Mouse (Mus musculus) kidney, embryonic 16.5 days (tissue): Measurements from ENCODE around the gene Npb. TPM values are rescaled to one million over a fixed set of nuclear protein-coding genes. Genes with fewer than 3 reads are reported as not detected.
A peak's percentile ranks its signal among the peaks of the same experiment; 100 is the strongest.
"Not testable (repeated sequence)": the region's sequence is repeated elsewhere in the genome, so short reads cannot be mapped to it uniquely, and the experiment has no call there.

Experiments used
- ATAC-seq: fragments of 200-750 bp; cut with Nextera tagmentation; 2 replicates; pipeline ENCODE4 v1.8.0; 2017; ENCODE audit warnings: moderate TSS enrichment; ENCODE audit not compliant: low FRiP score, low TSS enrichment
- H3K27ac ChIP-seq: fragments of 300-500 bp; sonication (generic); 2 replicates; pipeline ENCODE4 v1.5.1; 2014; ENCODE audit warnings: low read length
- H3K27me3 ChIP-seq: fragments of 300-500 bp; sonication (generic); 2 replicates; pipeline ENCODE4 v1.6.1; 2014; ENCODE audit warnings: low read length, control low read depth, mixed read lengths; ENCODE audit not compliant: insufficient read depth
- H3K36me3 ChIP-seq: fragments of 300-500 bp; sonication (generic); 2 replicates; pipeline ENCODE4 v1.6.1; 2014; ENCODE audit warnings: low read length, control low read depth, mixed read lengths; ENCODE audit not compliant: insufficient read depth
- H3K4me1 ChIP-seq: fragments of 300-500 bp; sonication (generic); 2 replicates; pipeline ENCODE4 v1.6.1; 2014; ENCODE audit warnings: low read length, control low read depth, mixed read lengths; ENCODE audit not compliant: insufficient read depth
- H3K4me2 ChIP-seq: fragments of 300-500 bp; sonication (generic); replicated peaks from 2 replicates; pipeline ENCODE4 v1.6.1; 2014; ENCODE audit warnings: low read depth, low read length
- H3K4me3 ChIP-seq: fragments of 300-500 bp; sonication (generic); 2 replicates; pipeline ENCODE4 v1.5.1; 2014; ENCODE audit warnings: mild to moderate bottlenecking, low read length
- H3K9ac ChIP-seq: fragments of 300-500 bp; sonication (generic); replicated peaks from 2 replicates; pipeline ENCODE4 v1.6.1; 2014; ENCODE audit warnings: low read length
- H3K9me3 ChIP-seq: fragments of 300-500 bp; sonication (generic); 2 replicates; pipeline ENCODE4 v1.6.1; 2016; ENCODE audit warnings: low read length, control low read depth
- WGBS: fragments of 180-500 bp; shearing (Covaris S2); extraction: QIAGEN DNeasy Blood & Tissue Kit; methylation state at CpG from one replicate; pipeline ENCODE4 v1.1.7; 2014; 5-methylcytosine and 5-hydroxymethylcytosine counted together
- polyA plus RNA-seq: library from polyadenylated mRNA; unstranded; fragments of >200 nt; fragmentation: Nextera tagmentation; extraction: Ambion mirVana; gene quantifications from 2 replicates; pipeline ENCODE4 v1.2.1, GENCODE M21; 2015

The Npb gene
- polyA plus RNA-seq, 1 experiment from 2014 or later, result 27.7 TPM

GRCm38 (mm10) chr11:120578694-120579243 lies 29.5 kb upstream of the Npb start:
- H3K4me3 ChIP-seq, result no peak overlapping the region
- H3K4me1 ChIP-seq, result peaks cover 50% of the 10 kb centered on the region
- H3K36me3 ChIP-seq, result peaks cover 31% of the 10 kb centered on the region
- peak overlapping the region; percentile 23; the same call in 1 of the 2 replicates for H3K9ac ChIP-seq
- no peak overlapping the region for H3K4me2 ChIP-seq
- WGBS, result 66% methylated on average over 11 of the region's 11 CpGs
- H3K27me3 ChIP-seq, result no peaks in the 10 kb centered on the region
- peak overlapping the region; percentile 65 for H3K27ac ChIP-seq
- 0 out of 2 replicates have a peak, but pooled peaks cover under 1% of the 10 kb centered on the region for H3K9me3 ChIP-seq
- no peak for ATAC-seq

- peaks cover 36% of the 10 kb centered on the region for H3K36me3 ChIP-seq
- no peaks in the 10 kb centered on the region for H3K27me3 ChIP-seq
- peak overlapping the region; percentile 88 for H3K4me3 ChIP-seq
- 0 out of 2 replicates have a peak, but pooled peaks cover 4% of the 10 kb centered on the region for H3K9me3 ChIP-seq
- 48% methylated on average over 15 of the region's 15 CpGs for WGBS
- peak overlapping the region; percentile 90 for H3K27ac ChIP-seq
- peaks cover 45% of the 10 kb centered on the region for H3K4me1 ChIP-seq
- ATAC-seq, result no peak
- H3K9ac ChIP-seq, result peak overlapping the region; percentile 97
- peak overlapping the region; percentile 61 for H3K4me2 ChIP-seq
Measured at GRCm38 (mm10) chr11:120579316-120580107, 28.8 kb upstream of the Npb start.

- peak overlapping the region; percentile 90 for H3K27ac ChIP-seq
- ATAC-seq, result no peak
- H3K4me2 ChIP-seq, result peak overlapping the region; percentile 61
- peaks cover 41% of the 10 kb centered on the region for H3K4me1 ChIP-seq
- peaks cover 40% of the 10 kb centered on the region for H3K36me3 ChIP-seq
- 0 out of 2 replicates have a peak, but pooled peaks cover 4% of the 10 kb centered on the region for H3K9me3 ChIP-seq
- H3K27me3 ChIP-seq, result no peaks in the 10 kb centered on the region
- peak overlapping the region; percentile 88 for H3K4me3 ChIP-seq
- 58% methylated on average over 7 of the region's 7 CpGs for WGBS
- peak overlapping the region; percentile 97 for H3K9ac ChIP-seq
Measured at GRCm38 (mm10) chr11:120580190-120580589, 28.1 kb upstream of the Npb start.

GRCm38 (mm10) chr11:120580871-120581331 lies 27.4 kb upstream of the Npb start:
- H3K27me3 ChIP-seq, result no peaks in the 10 kb centered on the region
- H3K4me1 ChIP-seq, result peaks cover 41% of the 10 kb centered on the region
- H3K4me3 ChIP-seq, result peak overlapping the region; percentile 88
- peak overlapping the region; percentile 61 for H3K4me2 ChIP-seq
- H3K36me3 ChIP-seq, result peaks cover 45% of the 10 kb centered on the region
- peak; percentile 44; the same call in 1 of the 2 replicates for ATAC-seq
- WGBS, result under 1% methylated on average over 39 of the region's 44 CpGs
- 0 out of 2 replicates have a peak, but pooled peaks cover 4% of the 10 kb centered on the region for H3K9me3 ChIP-seq
- H3K27ac ChIP-seq, result peak overlapping the region; percentile 90
- peak overlapping the region; percentile 97 for H3K9ac ChIP-seq

GRCm38 (mm10) chr11:120581490-120582267 lies 26.6 kb upstream of the Npb start, which contains the start of gene Arhgdia:
Gene Arhgdia, minus strand, starts transcription at chr11:120581624.
- Histone ChIP-seq H3K4me2 (peak within 1 kb of the TSS; percentile 61), H3K36me3 (peaks cover 49% of the 10 kb centered on the region)
- ATAC-seq, result peak; percentile 24

GRCm38 (mm10) chr11:120582268-120582981 lies 25.9 kb upstream of the Npb start:
- Histone ChIP-seq H3K4me1 (peaks cover 39% of the 10 kb centered on the region), H3K36me3 (peaks cover 52% of the 10 kb centered on the region), H3K9ac (peak overlapping the region; percentile 97), H3K27ac (peak overlapping the region; percentile 90), H3K4me2 (peak overlapping the region; percentile 61), H3K9me3 (0 out of 2 replicates have a peak, but pooled peaks cover 4% of the 10 kb centered on the region), H3K4me3 (peak overlapping the region; percentile 88), H3K27me3 (no peaks in the 10 kb centered on the region)
- WGBS, result 73% methylated on average over 8 of the region's 8 CpGs
- no peak for ATAC-seq

More at GRCm38 (mm10) chr11:120581490-120582267, 26.6 kb upstream of the Npb start, which contains the start of gene Arhgdia:
- Histone ChIP-seq H3K27ac (peak within 1 kb of the TSS; percentile 90), H3K4me1 (peaks cover 41% of the 10 kb centered on the region), H3K4me3 (peak within 1 kb of the TSS; percentile 88), H3K27me3 (no peaks in the 10 kb centered on the region), H3K9ac (peak within 1 kb of the TSS; percentile 97), H3K9me3 (0 out of 2 replicates have a peak, but pooled peaks cover 4% of the 10 kb centered on the region)
- WGBS, result 6% methylated on average over 69 of the region's 75 CpGs

- not testable (repeated sequence) for ATAC-seq
Measured at GRCm38 (mm10) chr11:120582982-120583293, 25.3 kb upstream of the Npb start.

GRCm38 (mm10) chr11:120583937-120584336 lies 24.3 kb upstream of the Npb start:
- Histone ChIP-seq H3K4me3 (no peak overlapping the region), H3K36me3 (peaks cover 45% of the 10 kb centered on the region), H3K9me3 (0 out of 2 replicates have a peak, but pooled peaks cover 4% of the 10 kb centered on the region), H3K27me3 (no peaks in the 10 kb centered on the region), H3K27ac (no peak overlapping the region), H3K4me2 (no peak overlapping the region), H3K4me1 (peaks cover 25% of the 10 kb centered on the region), H3K9ac (no peak overlapping the region)
- ATAC-seq, result no peak
- WGBS, result 100% methylated on average over 1 of the region's 1 CpGs

More at GRCm38 (mm10) chr11:120582982-120583293, 25.3 kb upstream of the Npb start:
- Histone ChIP-seq H3K4me1 (peaks cover 35% of the 10 kb centered on the region), H3K36me3 (peaks cover 47% of the 10 kb centered on the region)
- not testable (repeated sequence) for H3K27ac ChIP-seq, H3K9ac ChIP-seq, H3K4me3 ChIP-seq, H3K27me3 ChIP-seq, H3K9me3 ChIP-seq, H3K4me2 ChIP-seq
- WGBS, result 87% methylated on average over 2 of the region's 2 CpGs

- H3K4me2 ChIP-seq, result no peak overlapping the region
- no peak overlapping the region for H3K27ac ChIP-seq
- peaks cover 68% of the 10 kb centered on the region for H3K36me3 ChIP-seq
- no peak overlapping the region for H3K4me3 ChIP-seq
- H3K9me3 ChIP-seq, result 0 out of 2 replicates have a peak, but pooled peaks cover 4% of the 10 kb centered on the region
- H3K9ac ChIP-seq, result no peak overlapping the region
- ATAC-seq, result no peak
- WGBS, result 91% methylated on average over 6 of the region's 6 CpGs
- H3K27me3 ChIP-seq, result no peaks in the 10 kb centered on the region
- no peaks in the 10 kb centered on the region for H3K4me1 ChIP-seq
Measured at GRCm38 (mm10) chr11:120588531-120588930, 19.7 kb upstream of the Npb start.
